9 mouse cellular contexts compared by ENCODE assay signal in the genomic region with DNA sequence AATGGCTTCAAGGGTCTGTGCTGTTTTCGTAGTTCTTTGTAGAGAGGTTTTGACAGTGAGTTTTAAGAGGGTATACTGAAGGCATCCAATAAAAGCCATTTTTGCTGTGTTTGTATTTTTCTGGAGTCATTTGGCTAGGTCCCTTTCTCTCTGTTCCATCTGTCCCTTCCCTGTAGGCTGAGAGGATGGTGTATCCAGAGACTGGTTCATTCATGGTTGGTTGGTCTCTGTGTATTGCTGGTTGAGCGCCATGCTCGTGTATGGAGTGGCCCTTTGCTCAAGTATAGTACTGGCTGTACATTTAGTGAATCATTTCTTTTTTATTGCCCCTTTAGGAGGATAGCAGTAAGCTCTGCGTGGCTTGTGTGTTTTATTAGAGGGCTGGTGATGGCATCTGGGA. TPM values are rescaled to one million over a fixed set of nuclear protein-coding genes. Genes with fewer than 3 reads are reported as not detected.
DNase-seq lines count a peak whose midpoint lies in the region; ATAC-seq lines count a peak whose summit lies in the region.
"Had no signal": no experiment of that assay in that cellular context is flagged by ENCODE, and none has a peak within 500 bp of the region (broad histone marks: within the 10 kb centered on the region; RNA-seq: fewer than 3 reads in every experiment).

No protein-coding gene starts in this region.

- no peaks in the 10 kb centered on the region for H3K36me3 ChIP-seq in heart, embryonic 15.5 days
- H3K36me3 ChIP-seq in neural tube, embryonic 12.5 days: no peaks in the 10 kb centered on the region
- no peaks in the 10 kb centered on the region for H3K36me3 ChIP-seq in limb, embryonic 11.5 days (ENCODE audit: control insufficient read depth, insufficient read depth, low read length)

- peak overlapping the region; percentile 83 for H3K27ac ChIP-seq in heart, embryonic 15.5 days
- H3K27ac ChIP-seq in neural tube, embryonic 12.5 days: peak overlapping the region; percentile 51; the same call in 1 of the 2 replicates
- H3K27ac ChIP-seq in limb, embryonic 11.5 days (replicated peaks; ENCODE audit: low read depth, low read length): peak overlapping the region; percentile 60; the same call in 1 of the 2 replicates

- H3K4me3 ChIP-seq in heart, embryonic 15.5 days: no peak overlapping the region
- H3K4me3 ChIP-seq in neural tube, embryonic 12.5 days: no peak overlapping the region
- H3K4me3 ChIP-seq in limb, embryonic 11.5 days (ENCODE audit: low read depth, low read length): no peak overlapping the region

- 78% methylated on average over 4 of the region's 4 CpGs for WGBS in heart, embryonic 15.5 days
- 43% methylated on average over 4 of the region's 4 CpGs for WGBS in neural tube, embryonic 12.5 days
- WGBS in limb, embryonic 11.5 days: 52% methylated on average over 4 of the region's 4 CpGs

- ATAC-seq in heart, embryonic 15.5 days (replicated peaks; ENCODE audit: insufficient number of reproducible peaks, insufficient read depth, low FRiP score, low read depth): no peak
- ATAC-seq in neural tube, embryonic 12.5 days (ENCODE audit: low FRiP score, low read depth): 0 out of 2 replicates have a peak, but pooled peaks have one; percentile 41
- ATAC-seq in limb, embryonic 11.5 days (ENCODE audit: insufficient number of reproducible peaks, low FRiP score, low TSS enrichment, low read depth): no peak
- ATAC-seq in frontal cortex, adult (ENCODE audit: low TSS enrichment): no peak

- no peaks in the 10 kb centered on the region for H3K9me3 ChIP-seq in heart, embryonic 15.5 days (replicated peaks)
- H3K9me3 ChIP-seq in neural tube, embryonic 12.5 days: no peaks in the 10 kb centered on the region
- no peaks in the 10 kb centered on the region for H3K9me3 ChIP-seq in limb, embryonic 11.5 days (ENCODE audit: control insufficient read depth, low read length)

- no peak overlapping the region for H3K4me2 ChIP-seq in heart, embryonic 15.5 days
- 0 out of 2 replicates have a peak overlapping the region, but pooled peaks have one; percentile 34 for H3K4me2 ChIP-seq in neural tube, embryonic 12.5 days (replicated peaks)
- H3K4me2 ChIP-seq in limb, embryonic 11.5 days (ENCODE audit: low read depth, severe bottlenecking): no peak overlapping the region

- no peak overlapping the region for H3K9ac ChIP-seq in heart, embryonic 15.5 days
- H3K9ac ChIP-seq in neural tube, embryonic 12.5 days: no peak overlapping the region
- no peak overlapping the region for H3K9ac ChIP-seq in limb, embryonic 11.5 days (ENCODE audit: low read length)

- no peaks in the 10 kb centered on the region for H3K27me3 ChIP-seq in heart, embryonic 15.5 days
- H3K27me3 ChIP-seq in neural tube, embryonic 12.5 days (replicated peaks): no peaks in the 10 kb centered on the region
- H3K27me3 ChIP-seq in limb, embryonic 11.5 days (ENCODE audit: control insufficient read depth, insufficient read depth, low read length): no peaks in the 10 kb centered on the region

- peaks cover 74% of the 10 kb centered on the region for H3K4me1 ChIP-seq in heart, embryonic 15.5 days (replicated peaks)
- peaks cover 37% of the 10 kb centered on the region for H3K4me1 ChIP-seq in neural tube, embryonic 12.5 days
- peaks cover 52% of the 10 kb centered on the region for H3K4me1 ChIP-seq in limb, embryonic 11.5 days (ENCODE audit: control insufficient read depth, insufficient read depth, low read length)

- no peak for DNase-seq in heart, adult 8-10 months (ENCODE audit: low spot score)
- no peak for DNase-seq in neural tube, embryonic 10.5 days (ENCODE audit: extremely low spot score, low spot score)
- DNase-seq in limb, embryonic 11.5 days (ENCODE audit: low spot score): no peak
- DNase-seq in right cerebral cortex, postnatal 36 days (ENCODE audit: low spot score in 2 of 2): no peak
- DNase-seq in retina, embryonic 14.5 days (ENCODE audit: low spot score): no peak
- DNase-seq: right cerebral cortex, postnatal 14 days had no signal

RNA-seq across cellular contexts. Expression of gene Notch2, which starts 30.3 kb away (rescaled TPM):
- 11.5 and 15.7 TPM in 2 replicates for polyA plus RNA-seq in heart, embryonic 15.5 days (2015; fragmentation: Nextera tagmentation; extraction: Ambion mirVana)
- total RNA-seq in heart, adult 8-10 months (2022): 10 to 100 TPM; 15.1 to 20.0 (median 15.4) TPM
- polyA plus RNA-seq in neural tube, embryonic 12.5 days (2016; fragmentation: Nextera tagmentation; extraction: Ambion mirVana): 16.8 and 17.1 TPM in 2 replicates
- 33.4 and 35.1 TPM in 2 replicates for polyA plus RNA-seq in limb, embryonic 11.5 days (2014; fragmentation: Nextera tagmentation; extraction: Ambion mirVana)
